Mouse (Mus musculus) forebrain, embryonic 16.5 days (tissue): Measurements from ENCODE around the gene Pgp. TPM values are rescaled to one million over a fixed set of nuclear protein-coding genes. Genes with fewer than 3 reads are reported as not detected.
A peak's percentile ranks its signal among the peaks of the same experiment; 100 is the strongest.

Source experiments
- ATAC-seq: fragments of 200-750 bp; cut with Nextera tagmentation; 2 replicates; pipeline ENCODE4 v1.8.0; 2017; ENCODE audit warnings: mild to moderate bottlenecking, moderate library complexity
- H3K27ac ChIP-seq: fragments of 300-500 bp; sonication (generic); 2 replicates; pipeline ENCODE4 v1.5.1; 2014; ENCODE audit warnings: low read length, control low read depth
- H3K27me3 ChIP-seq: fragments of 300-500 bp; sonication (generic); replicated peaks from 2 replicates; pipeline ENCODE4 v1.6.1; 2014; ENCODE audit warnings: low read length; ENCODE audit not compliant: control insufficient read depth, insufficient read depth
- H3K36me3 ChIP-seq: fragments of 300-500 bp; sonication (generic); 2 replicates; pipeline ENCODE4 v1.6.1; 2014; ENCODE audit not compliant: control insufficient read depth, insufficient read depth
- H3K4me1 ChIP-seq: fragments of 300-500 bp; sonication (generic); replicated peaks from 2 replicates; pipeline ENCODE4 v1.6.1; 2014; ENCODE audit warnings: low read length; ENCODE audit not compliant: control insufficient read depth, insufficient read depth
- H3K4me2 ChIP-seq: fragments of 300-500 bp; sonication (generic); 2 replicates; pipeline ENCODE4 v1.6.1; 2014; ENCODE audit warnings: mild to moderate bottlenecking, low read length, control low read depth
- H3K4me3 ChIP-seq: fragments of 300-500 bp; sonication (generic); replicated peaks from 2 replicates; pipeline ENCODE4 v1.5.1; 2014; ENCODE audit warnings: mild to moderate bottlenecking, low read length, control low read depth
- H3K9ac ChIP-seq: fragments of 300-500 bp; sonication (generic); replicated peaks from 2 replicates; pipeline ENCODE4 v1.6.1; 2014; ENCODE audit warnings: low read depth, low read length, control low read depth
- H3K9me3 ChIP-seq: fragments of 300-500 bp; sonication (generic); 2 replicates; pipeline ENCODE4 v1.6.1; 2016; ENCODE audit warnings: low read length; ENCODE audit not compliant: control insufficient read depth
- WGBS: fragments of 180-500 bp; shearing (Covaris S2); extraction: QIAGEN DNeasy Blood & Tissue Kit; methylation state at CpG from one replicate; pipeline ENCODE4 v1.1.7; 2014; 5-methylcytosine and 5-hydroxymethylcytosine counted together
- polyA plus RNA-seq: library from polyadenylated mRNA; unstranded; fragments of >200 nt; fragmentation: Nextera tagmentation; extraction: Ambion mirVana; gene quantifications from 2 replicates; pipeline ENCODE4 v1.2.1, GENCODE M21; 2015

Gene Pgp
- polyA plus RNA-seq, 1 experiment from 2014 or later, result 54.0 TPM

DNA sequence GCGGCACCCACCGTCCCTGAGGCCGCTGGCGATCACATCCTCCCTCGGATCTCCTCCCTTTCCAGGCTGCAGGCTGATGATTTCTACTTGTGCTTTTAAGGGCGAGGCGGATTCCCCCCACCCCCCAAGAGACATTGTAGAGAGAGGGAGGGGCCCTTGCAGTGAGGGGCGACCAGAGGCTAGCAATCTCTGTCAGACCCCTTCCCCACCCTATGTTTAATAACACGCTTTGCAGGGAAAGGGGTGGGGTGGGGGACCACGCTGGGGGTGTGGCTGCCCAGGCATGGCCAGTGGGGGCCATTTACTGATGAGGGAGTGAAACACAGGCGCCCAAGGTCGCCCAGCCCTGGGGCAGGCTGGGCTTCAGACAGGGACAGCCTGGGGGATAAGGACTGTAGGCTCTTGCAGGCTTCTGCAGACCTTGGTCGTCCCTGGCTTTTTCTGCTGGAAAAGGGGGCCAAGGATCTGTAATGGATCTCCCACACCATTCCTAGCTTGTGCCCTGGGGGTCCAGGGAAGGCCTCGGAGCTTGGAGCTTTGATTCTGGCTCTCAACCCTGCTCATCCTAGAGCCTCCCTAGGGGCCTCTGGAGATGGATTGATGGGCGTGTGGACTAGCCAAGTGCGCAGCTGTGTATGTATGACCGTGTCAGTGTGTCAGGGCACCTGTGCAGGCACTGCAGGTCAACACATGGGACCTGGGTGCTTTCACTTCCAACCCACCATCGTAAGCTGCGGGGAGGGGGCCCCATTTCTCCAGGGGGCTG is 19.3 kb downstream of the Pgp start:
- Histone ChIP-seq H3K9ac (peak overlapping the region; percentile 97), H3K4me2 (peak overlapping the region; percentile 83), H3K27ac (peak overlapping the region; percentile 91), H3K4me1 (peaks cover 28% of the 10 kb centered on the region), H3K4me3 (peak overlapping the region; percentile 94), H3K9me3 (no peaks in the 10 kb centered on the region), H3K27me3 (no peaks in the 10 kb centered on the region), H3K36me3 (no peaks in the 10 kb centered on the region)
- peak; percentile 10; the same call in 1 of the 2 replicates for ATAC-seq
- WGBS, result 21% methylated on average over 19 of the region's 19 CpGs

DNA sequence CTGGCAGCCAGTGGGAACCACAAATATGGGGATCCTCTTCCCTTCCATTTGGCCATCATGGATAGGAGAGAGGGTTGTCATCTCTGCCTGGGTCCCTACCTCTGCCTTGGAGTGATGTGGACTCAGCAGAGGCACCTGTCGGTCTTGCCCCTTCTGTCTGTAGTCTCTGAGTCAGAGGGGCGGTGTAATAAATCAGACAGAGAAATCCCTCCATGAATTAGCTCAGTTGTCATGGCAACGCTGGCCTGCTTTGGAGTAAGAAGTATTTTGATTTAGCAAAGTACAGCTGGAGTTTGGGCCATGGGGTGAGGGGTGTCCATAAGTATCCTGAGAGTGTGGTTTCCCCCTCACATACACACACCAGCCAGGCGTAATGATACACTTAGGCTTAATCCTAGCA is 20.2 kb downstream of the Pgp start:
- 52% methylated on average over 4 of the region's 4 CpGs for WGBS
- H3K9me3 ChIP-seq, result no peaks in the 10 kb centered on the region
- no peaks in the 10 kb centered on the region for H3K36me3 ChIP-seq
- no peak overlapping the region; the same call in 1 of the 2 replicates for H3K4me2 ChIP-seq
- no peak for ATAC-seq
- peak overlapping the region; percentile 29; the same call in 1 of the 2 replicates for H3K9ac ChIP-seq
- H3K4me3 ChIP-seq, result no peak overlapping the region
- peaks cover 25% of the 10 kb centered on the region for H3K4me1 ChIP-seq
- H3K27ac ChIP-seq, result no peak overlapping the region
- H3K27me3 ChIP-seq, result no peaks in the 10 kb centered on the region

DNA sequence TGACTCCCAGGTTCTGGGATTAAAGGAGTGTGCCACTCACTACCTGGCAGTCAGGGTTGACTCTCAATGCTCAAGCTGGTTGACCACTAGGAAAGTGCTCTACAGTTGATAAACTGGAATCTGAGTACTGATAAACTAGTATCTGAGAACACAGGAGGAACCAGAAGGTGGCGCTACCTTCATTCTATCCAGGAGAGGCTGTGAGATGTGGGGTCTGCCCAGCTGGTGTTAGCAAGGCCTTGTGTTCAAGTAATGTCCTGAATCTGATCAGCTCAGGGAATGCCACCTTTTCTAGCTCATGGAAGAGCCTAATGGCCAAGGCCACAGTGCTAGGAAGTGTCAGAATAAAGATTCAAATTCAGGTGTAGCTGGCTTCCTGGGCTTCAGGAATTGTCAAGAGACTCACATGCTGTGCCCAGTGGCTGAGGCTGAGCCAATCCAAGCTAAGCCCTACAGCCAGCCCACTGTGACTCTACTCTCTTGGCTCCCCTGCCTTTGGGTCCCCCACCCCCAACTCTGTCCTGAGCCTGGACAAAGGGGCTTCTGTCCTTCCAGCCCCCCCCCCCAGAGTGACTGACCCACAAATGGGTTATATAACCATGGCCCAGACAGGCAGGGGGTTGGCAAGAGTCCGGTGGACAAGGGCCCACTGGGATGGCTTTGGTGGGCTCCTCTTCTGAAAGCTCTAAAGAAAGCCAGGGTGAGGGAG is 24.6 kb downstream of the Pgp start:
- WGBS, result 19% methylated on average over 2 of the region's 2 CpGs
- no peaks in the 10 kb centered on the region for H3K27me3 ChIP-seq
- 0 out of 2 replicates have a peak, but pooled peaks have one; percentile 11 for ATAC-seq
- H3K27ac ChIP-seq, result no peak overlapping the region
- no peak overlapping the region for H3K4me3 ChIP-seq
- peaks cover 11% of the 10 kb centered on the region for H3K36me3 ChIP-seq
- no peak overlapping the region for H3K9ac ChIP-seq
- H3K4me1 ChIP-seq, result peaks cover 10% of the 10 kb centered on the region
- no peaks in the 10 kb centered on the region for H3K9me3 ChIP-seq
- H3K4me2 ChIP-seq, result no peak overlapping the region

DNA sequence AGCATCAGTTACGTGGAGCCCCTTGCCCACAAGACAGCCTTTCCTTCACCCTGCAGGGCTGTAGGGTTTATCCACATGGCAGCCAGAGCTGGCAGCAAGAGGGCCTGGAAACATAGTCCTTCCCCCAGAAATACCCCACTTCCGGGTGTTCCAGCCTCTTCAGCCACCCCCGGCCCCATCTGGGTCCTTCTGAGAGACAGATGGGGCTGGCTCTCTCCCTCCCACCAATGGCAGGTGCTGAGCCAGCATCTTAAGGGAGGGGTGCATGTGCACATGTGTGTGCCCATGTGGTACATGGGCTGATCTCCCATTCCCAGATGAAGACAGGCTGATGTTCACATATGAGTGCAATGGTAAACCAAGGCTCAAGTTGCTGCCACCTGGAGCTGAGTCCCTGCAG is 25.3 kb downstream of the Pgp start:
- no peak overlapping the region for H3K9ac ChIP-seq
- H3K4me3 ChIP-seq, result no peak overlapping the region
- ATAC-seq, result peak; percentile 49; the same call in 1 of the 2 replicates
- no peaks in the 10 kb centered on the region for H3K9me3 ChIP-seq
- H3K4me2 ChIP-seq, result no peak overlapping the region
- no peaks in the 10 kb centered on the region for H3K27me3 ChIP-seq
- peak overlapping the region; percentile 20; the same call in 1 of the 2 replicates for H3K27ac ChIP-seq
- 58% methylated on average over 3 of the region's 3 CpGs for WGBS
- H3K4me1 ChIP-seq, result peaks cover 3% of the 10 kb centered on the region
- H3K36me3 ChIP-seq, result peaks cover 11% of the 10 kb centered on the region

DNA sequence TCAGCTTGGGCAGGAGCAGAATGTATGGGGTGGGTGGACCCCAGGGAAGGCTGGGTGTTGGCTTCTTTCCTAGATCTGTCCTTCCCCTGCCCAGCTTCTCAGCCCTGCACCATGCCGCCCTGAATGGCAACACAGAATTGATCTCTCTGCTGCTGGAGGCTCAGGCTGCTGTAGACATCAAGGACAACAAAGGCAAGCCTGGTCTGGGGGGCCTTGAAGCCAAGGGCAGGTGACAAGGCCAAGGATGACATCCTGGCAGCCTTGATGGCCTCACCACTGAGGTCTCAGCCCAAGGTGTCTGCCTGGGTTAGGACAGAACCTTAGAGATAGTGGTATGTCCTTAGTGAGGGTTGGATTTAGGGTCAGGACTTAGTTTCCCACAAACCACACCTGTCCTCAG is 25.8 kb downstream of the Pgp start:
- Histone ChIP-seq H3K36me3 (peaks cover 13% of the 10 kb centered on the region), H3K27ac (peak overlapping the region; percentile 20; the same call in 1 of the 2 replicates), H3K4me3 (no peak overlapping the region), H3K4me2 (no peak overlapping the region), H3K9me3 (no peaks in the 10 kb centered on the region), H3K27me3 (no peaks in the 10 kb centered on the region), H3K9ac (no peak overlapping the region), H3K4me1 (no peaks in the 10 kb centered on the region; the same call in none of the 2 replicates)
- WGBS, result 80% methylated on average over 1 of the region's 1 CpGs
- ATAC-seq, result no peak

DNA sequence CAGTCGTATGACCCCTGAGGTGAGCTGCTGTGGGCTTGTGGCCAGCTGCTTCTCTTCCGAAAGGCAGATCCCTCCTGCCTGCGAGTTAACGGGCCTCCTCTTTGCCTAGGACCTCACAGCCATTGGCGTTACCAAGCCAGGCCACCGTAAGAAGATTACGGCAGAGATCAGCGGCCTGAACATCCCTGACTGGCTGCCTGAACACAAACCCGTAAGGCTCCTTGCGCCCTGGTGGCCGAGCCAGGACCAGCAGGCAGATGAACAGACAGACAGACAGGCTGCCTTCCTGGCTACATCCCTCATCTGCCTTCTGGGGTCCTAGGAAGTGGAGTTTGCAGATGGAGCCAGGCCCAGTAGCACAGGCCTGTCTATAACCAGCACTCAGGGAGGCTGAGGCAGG is 32.0 kb downstream of the Pgp start:
- Histone ChIP-seq H3K4me3 (no peak overlapping the region), H3K9ac (no peak overlapping the region), H3K27ac (no peak overlapping the region), H3K36me3 (peaks cover 23% of the 10 kb centered on the region), H3K9me3 (no peaks in the 10 kb centered on the region), H3K4me1 (no peaks in the 10 kb centered on the region), H3K27me3 (no peaks in the 10 kb centered on the region), H3K4me2 (no peak overlapping the region)
- no peak for ATAC-seq
- 34% methylated on average over 11 of the region's 11 CpGs for WGBS

DNA sequence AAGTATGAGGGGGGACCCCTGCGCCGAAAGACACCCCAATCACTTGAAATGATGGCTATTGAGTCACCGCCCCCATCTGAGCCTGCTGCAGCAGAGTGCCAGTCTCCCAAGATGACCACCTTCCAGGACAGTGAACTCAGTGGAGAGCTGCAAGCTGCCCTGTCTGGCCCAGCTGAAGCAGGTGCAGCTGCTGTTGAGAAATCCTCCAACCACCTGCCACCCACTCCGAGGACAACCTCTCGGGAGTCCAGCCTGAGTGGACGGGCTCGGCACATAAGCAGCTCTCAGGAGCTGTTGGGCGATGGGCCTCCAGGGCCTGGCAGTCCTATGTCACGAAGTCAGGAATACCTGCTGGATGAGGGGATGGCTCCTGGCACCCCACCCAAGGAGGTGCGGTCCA is 33.9 kb downstream of the Pgp start:
- no peaks in the 10 kb centered on the region for H3K9me3 ChIP-seq
- H3K9ac ChIP-seq, result no peak overlapping the region
- H3K4me1 ChIP-seq, result no peaks in the 10 kb centered on the region
- ATAC-seq, result no peak
- no peak overlapping the region for H3K4me3 ChIP-seq
- H3K27me3 ChIP-seq, result no peaks in the 10 kb centered on the region
- peaks cover 27% of the 10 kb centered on the region for H3K36me3 ChIP-seq
- WGBS, result 95% methylated on average over 10 of the region's 10 CpGs
- no peak overlapping the region for H3K4me2 ChIP-seq
- H3K27ac ChIP-seq, result no peak overlapping the region

DNA sequence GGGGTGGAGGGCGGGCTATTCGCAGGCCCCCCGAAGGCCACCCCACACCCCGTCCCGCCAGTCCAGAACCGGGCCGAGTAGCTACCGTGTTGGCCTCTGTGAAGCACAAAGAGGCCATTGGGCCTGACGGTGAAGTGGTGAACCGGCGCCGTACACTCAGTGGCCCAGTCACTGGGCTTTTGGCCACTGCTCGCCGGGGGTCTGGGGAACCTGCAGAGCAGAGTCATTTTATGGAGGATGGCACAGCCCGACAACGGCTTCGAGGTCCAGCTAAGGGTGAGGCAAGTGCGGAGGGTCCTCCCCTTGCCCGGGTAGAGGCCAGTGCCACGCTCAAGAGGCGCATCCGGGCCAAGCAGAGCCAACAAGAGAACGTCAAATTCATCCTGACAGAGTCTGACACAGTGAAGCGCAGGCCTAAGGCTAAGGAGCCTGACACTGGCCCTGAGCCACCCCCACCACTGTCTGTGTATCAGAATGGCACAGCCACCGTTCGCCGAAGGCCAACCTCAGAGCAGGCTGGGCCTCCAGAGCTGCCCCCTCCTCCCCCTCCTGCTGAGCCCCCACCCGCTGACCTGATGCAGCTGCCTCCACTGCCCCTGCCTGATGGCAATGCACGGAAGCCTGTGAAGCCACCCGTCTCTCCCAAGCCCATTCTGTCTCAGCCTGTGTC is 35.2 kb downstream of the Pgp start:
- Histone ChIP-seq H3K9me3 (no peaks in the 10 kb centered on the region), H3K36me3 (peaks cover 37% of the 10 kb centered on the region), H3K4me3 (no peak overlapping the region), H3K4me2 (no peak overlapping the region), H3K4me1 (no peaks in the 10 kb centered on the region), H3K9ac (no peak overlapping the region), H3K27ac (no peak overlapping the region), H3K27me3 (no peaks in the 10 kb centered on the region)
- WGBS, result 88% methylated on average over 30 of the region's 30 CpGs
- no peak for ATAC-seq
